Mouse (Mus musculus): ENCODE data around the gene Slc4a1ap. TPM values are rescaled to one million over a fixed set of nuclear protein-coding genes. Genes with fewer than 3 reads are reported as not detected.
"Not testable (repeated sequence)": the region's sequence is repeated elsewhere in the genome, so short reads cannot be mapped to it uniquely, and the experiment has no call there.

Gene Slc4a1ap
- polyA plus RNA-seq, 1 experiment from 2014 or later, result 38.6 TPM

DNA sequence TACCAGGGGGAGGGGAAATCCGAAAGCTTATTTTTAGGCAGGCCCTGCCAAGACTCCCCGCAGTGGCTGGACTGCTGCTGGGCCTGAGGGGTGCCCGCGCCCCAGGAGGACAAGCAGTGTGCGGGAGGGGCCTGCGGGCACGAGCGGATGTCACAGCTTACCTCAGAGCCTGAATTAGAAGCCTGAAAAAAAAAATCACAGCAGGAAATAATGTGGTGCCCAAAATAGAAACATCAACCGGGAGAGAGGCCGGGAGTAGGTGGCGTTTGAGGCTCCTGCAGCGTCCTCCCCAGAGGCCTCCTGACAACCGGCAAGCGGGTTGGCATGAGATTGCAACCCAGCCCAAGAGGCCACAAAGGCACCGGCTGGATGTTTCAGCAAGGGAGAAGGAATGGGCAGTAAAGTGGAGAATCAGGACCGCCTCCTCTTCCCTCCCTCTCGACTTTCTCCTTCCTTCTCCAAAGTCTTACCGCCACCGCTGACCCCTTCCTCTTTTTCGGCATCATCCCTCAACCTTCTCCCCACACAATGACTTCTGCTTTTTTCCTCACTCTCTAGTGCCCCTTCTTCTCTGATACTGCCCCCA, 44.3 kb downstream of the Slc4a1ap start:
- no peak for ATAC-seq (ENCODE audit: low FRiP score, low read depth)
- Histone ChIP-seq H3K4me3 (0 out of 2 replicates have a peak overlapping the region, but pooled peaks have one; percentile 7), H3K27me3 (no peaks in the 10 kb centered on the region), H3K9ac (peak overlapping the region; percentile 50), H3K4me1 (peaks cover 13% of the 10 kb centered on the region), H3K9me3 (no peaks in the 10 kb centered on the region), H3K27ac (0 out of 2 replicates have a peak overlapping the region, but pooled peaks have one; percentile 10), H3K4me2 (replicated peaks) (peak overlapping the region; percentile 52), H3K36me3 (no peaks in the 10 kb centered on the region; the same call in 1 of the 2 replicates)
- 20% methylated on average over 20 of the region's 20 CpGs for WGBS

DNA sequence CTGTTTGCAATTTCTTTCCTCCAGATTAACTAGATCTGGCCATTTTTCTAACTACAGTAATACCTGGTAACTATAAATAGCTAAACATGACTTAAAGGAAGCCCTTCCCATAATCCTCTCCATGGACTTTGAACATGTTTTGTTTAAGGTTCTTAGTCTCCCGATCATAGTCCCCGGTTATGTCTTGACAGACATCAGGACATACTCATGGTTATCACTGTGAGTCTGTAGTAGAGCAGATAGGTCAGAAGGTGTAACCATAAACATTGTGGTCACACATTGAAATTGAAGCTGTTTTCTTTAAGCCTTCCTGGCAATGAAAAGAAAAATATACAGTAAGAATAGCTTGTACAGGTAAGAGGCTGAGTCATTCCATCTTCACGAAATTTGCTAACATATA, 46.9 kb downstream of the Slc4a1ap start:
- WGBS, result 92% methylated on average over 3 of the region's 3 CpGs
- no peaks in the 10 kb centered on the region; the same call in 1 of the 2 replicates for H3K36me3 ChIP-seq
- no peak overlapping the region for H3K4me3 ChIP-seq
- H3K27ac ChIP-seq, result no peak overlapping the region
- H3K9ac ChIP-seq, result no peak overlapping the region
- no peaks in the 10 kb centered on the region for H3K9me3 ChIP-seq
- no peaks in the 10 kb centered on the region for H3K27me3 ChIP-seq
- no peak for ATAC-seq (ENCODE audit: low FRiP score, low read depth)
- H3K4me2 ChIP-seq (replicated peaks), result no peak overlapping the region
- peaks cover 13% of the 10 kb centered on the region for H3K4me1 ChIP-seq

DNA sequence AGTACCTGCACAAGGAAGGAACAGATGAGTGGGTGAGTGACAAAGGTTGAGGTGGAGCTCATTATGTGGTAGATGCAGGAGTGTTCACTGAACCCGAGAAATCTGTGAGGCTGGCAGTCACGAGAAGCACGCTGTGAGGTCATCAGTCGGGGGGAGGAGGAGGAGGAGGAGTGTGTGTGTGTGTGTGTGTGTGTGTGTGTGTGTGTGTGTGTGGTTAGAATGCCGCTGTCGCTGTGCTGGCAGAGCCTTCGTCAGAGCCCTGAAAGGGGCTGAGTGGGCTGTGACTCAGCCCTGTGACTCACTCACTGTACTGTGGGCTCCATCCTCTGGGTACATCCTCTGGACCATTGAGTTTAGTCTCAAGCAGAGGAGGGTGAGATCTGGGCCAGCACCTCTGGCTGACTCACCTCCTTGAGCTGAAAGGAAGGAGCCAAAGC, 49.8 kb downstream of the Slc4a1ap start:
- H3K4me3 ChIP-seq, result no peak overlapping the region
- no peak overlapping the region for H3K4me2 ChIP-seq (replicated peaks)
- H3K36me3 ChIP-seq, result no peaks in the 10 kb centered on the region
- no peaks in the 10 kb centered on the region for H3K9me3 ChIP-seq
- ATAC-seq (ENCODE audit: low FRiP score, low read depth), result no peak
- no peak overlapping the region for H3K9ac ChIP-seq
- no peaks in the 10 kb centered on the region for H3K27me3 ChIP-seq
- 0 out of 2 replicates have a peak, but pooled peaks cover 2% of the 10 kb centered on the region for H3K4me1 ChIP-seq
- 70% methylated on average over 6 of the region's 7 CpGs for WGBS
- no peak overlapping the region for H3K27ac ChIP-seq

DNA sequence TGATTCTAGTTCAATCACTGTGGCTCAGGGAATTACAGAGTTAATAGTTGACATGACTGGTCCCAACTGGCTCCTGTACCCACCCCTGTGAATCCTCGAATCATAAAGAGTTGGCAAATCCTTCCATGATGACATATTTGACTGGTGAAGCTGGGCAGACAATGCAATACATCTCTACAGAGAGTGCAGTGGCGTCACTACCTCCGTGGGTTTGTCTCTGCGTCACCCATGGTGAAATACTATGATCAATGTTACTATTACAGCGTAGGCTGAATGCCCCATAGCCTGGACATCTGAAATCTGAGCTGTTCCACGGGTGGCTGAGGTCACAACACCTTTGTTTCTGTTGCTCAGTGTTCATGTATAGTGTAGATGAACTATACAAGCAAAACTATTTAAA, 54.5 kb downstream of the Slc4a1ap start:
- no peak overlapping the region for H3K4me3 ChIP-seq
- no peak for ATAC-seq (ENCODE audit: low FRiP score, low read depth)
- H3K4me2 ChIP-seq (replicated peaks), result no peak overlapping the region
- no peak overlapping the region for H3K9ac ChIP-seq
- 81% methylated on average over 6 of the region's 6 CpGs for WGBS
- no peaks in the 10 kb centered on the region for H3K36me3 ChIP-seq
- H3K27ac ChIP-seq, result no peak overlapping the region
- H3K27me3 ChIP-seq, result no peaks in the 10 kb centered on the region
- peaks cover 3% of the 10 kb centered on the region; the same call in 1 of the 2 replicates for H3K9me3 ChIP-seq
- no peaks in the 10 kb centered on the region for H3K4me1 ChIP-seq

DNA sequence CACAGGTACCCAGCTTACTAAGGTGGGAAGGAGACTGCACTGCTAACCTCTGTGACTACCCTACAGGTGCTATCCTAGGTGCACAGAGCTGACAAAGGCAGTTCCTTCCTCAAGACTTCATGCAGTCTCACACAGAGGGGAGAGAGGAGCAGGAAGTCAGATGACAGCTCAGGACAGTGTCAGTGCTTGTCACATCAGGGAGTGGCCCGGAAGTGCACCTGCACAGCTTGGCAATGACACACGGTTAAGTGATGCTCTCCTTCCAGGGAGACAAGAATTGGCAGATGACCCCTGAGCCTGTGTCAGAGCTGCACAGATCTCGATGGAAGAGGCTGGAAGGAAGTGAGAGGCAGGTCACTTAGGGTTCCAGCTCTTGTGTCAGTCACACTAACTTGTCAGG, 55.1 kb downstream of the Slc4a1ap start:
- WGBS, result 72% methylated on average over 3 of the region's 3 CpGs
- no peak for ATAC-seq (ENCODE audit: low FRiP score, low read depth)
- Histone ChIP-seq H3K9me3 (peaks cover 3% of the 10 kb centered on the region; the same call in 1 of the 2 replicates), H3K4me3 (no peak overlapping the region), H3K27me3 (no peaks in the 10 kb centered on the region), H3K27ac (no peak overlapping the region), H3K4me1 (no peaks in the 10 kb centered on the region), H3K9ac (no peak overlapping the region), H3K4me2 (replicated peaks) (no peak overlapping the region), H3K36me3 (no peaks in the 10 kb centered on the region)

DNA sequence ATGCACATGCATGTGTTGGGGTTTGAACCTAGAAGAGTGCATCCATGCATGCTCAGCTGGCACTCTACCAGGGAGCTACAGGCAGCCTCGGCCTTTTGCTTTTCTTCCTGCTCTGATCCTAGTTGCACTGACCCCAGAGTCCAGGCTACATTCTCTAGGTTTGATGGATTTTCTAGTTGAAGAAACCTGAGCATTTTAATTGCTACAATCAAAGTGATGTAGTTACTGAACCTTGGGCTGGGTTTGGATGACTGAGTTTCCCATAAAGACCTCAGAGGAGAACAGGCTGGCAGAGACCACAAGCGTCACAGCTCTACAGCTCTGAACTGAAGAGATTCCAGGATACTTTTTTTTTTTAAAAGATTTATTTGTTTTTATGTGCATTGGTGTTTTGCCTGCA, 56.5 kb downstream of the Slc4a1ap start:
- no peak for ATAC-seq (ENCODE audit: low FRiP score, low read depth)
- no peaks in the 10 kb centered on the region for H3K4me1 ChIP-seq
- 60% methylated on average over 2 of the region's 2 CpGs for WGBS

DNA sequence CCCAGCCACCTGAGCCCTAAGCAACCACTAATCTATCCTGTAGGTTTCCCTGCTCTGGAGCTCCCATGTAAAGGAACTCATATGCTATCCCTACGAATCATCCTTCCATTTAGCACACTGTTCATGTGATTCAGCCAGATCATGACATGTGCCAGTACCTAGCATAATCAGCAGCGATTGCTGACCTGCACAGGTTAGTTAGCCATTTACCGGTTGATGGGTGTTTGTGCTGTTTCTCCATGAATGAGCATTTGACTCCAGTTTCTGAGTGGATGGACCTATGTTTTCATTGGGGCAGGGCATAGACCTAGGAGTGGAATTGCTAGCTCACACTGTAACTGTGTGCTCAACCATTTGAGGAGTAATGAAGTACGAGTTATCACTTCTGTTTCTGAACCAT, 58.7 kb downstream of the Slc4a1ap start:
- Histone ChIP-seq H3K9me3 (peaks cover 8% of the 10 kb centered on the region; the same call in 1 of the 2 replicates), H3K27ac (no peak overlapping the region), H3K4me1 (peaks cover 8% of the 10 kb centered on the region), H3K4me3 (no peak overlapping the region), H3K27me3 (no peaks in the 10 kb centered on the region), H3K4me2 (replicated peaks) (no peak overlapping the region), H3K9ac (no peak overlapping the region), H3K36me3 (no peaks in the 10 kb centered on the region)
- WGBS, result 88% methylated on average over 4 of the region's 4 CpGs
- no peak for ATAC-seq (ENCODE audit: low FRiP score, low read depth)

More for the DNA sequence above, 56.5 kb downstream of the Slc4a1ap start:
- no peaks in the 10 kb centered on the region for H3K27me3 ChIP-seq
- H3K4me3 ChIP-seq, result no peak overlapping the region
- H3K4me2 ChIP-seq (replicated peaks), result no peak overlapping the region
- H3K9me3 ChIP-seq, result peaks cover 3% of the 10 kb centered on the region; the same call in 1 of the 2 replicates
- H3K36me3 ChIP-seq, result no peaks in the 10 kb centered on the region
- no peak overlapping the region for H3K27ac ChIP-seq
- H3K9ac ChIP-seq, result no peak overlapping the region

DNA sequence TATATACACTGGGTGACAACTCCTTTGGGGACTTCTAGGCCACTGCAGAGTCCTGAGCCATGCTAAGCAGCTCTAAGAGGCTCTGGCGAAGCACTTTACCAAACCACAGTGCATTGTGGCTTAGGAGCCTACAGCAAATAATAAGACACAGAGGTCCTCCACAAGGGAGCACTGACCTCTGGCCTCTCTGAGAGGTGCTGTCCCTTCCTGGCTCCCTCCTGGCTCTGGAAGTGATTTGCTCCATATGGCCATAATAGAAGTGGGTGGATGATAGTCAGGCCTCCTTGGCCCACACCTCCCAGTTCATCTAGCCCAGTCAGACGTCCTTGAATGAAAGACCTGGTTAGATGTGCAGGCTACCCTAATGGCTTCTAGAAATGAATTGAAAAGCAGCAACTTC, 61.2 kb downstream of the Slc4a1ap start:
- no peaks in the 10 kb centered on the region for H3K36me3 ChIP-seq
- peaks cover 8% of the 10 kb centered on the region; the same call in 1 of the 2 replicates for H3K9me3 ChIP-seq
- 47% methylated on average over 2 of the region's 2 CpGs for WGBS
- no peak for ATAC-seq (ENCODE audit: low FRiP score, low read depth)
- H3K4me2 ChIP-seq (replicated peaks), result no peak overlapping the region
- no peaks in the 10 kb centered on the region for H3K27me3 ChIP-seq
- no peak overlapping the region for H3K9ac ChIP-seq
- H3K27ac ChIP-seq, result no peak overlapping the region
- H3K4me3 ChIP-seq, result no peak overlapping the region
- H3K4me1 ChIP-seq, result peaks cover 8% of the 10 kb centered on the region

DNA sequence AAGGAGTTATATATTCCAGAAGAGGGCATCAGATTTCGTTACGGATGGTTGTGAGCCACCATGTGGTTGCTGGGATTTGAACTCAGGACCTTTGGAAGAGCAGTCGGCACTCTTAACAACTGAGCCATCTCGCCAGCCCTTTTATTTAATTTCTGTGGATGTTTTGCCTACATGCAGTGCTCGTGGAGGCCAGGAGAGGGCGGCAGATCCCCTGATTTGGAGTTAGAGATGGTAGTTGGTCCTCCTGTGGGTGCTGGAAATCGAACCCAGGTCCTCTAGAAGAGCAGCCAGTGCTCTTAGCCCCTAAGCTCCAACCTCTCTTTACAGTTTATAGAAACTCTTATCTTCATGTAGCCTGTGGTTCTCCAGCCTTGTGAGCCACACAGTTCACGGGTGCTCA, 61.9 kb downstream of the Slc4a1ap start:
- WGBS, result 83% methylated on average over 8 of the region's 8 CpGs
- H3K36me3 ChIP-seq; H3K27me3 ChIP-seq; H3K4me2 ChIP-seq (replicated peaks); H3K9me3 ChIP-seq; ATAC-seq (ENCODE audit: low FRiP score, low read depth); H3K4me1 ChIP-seq; H3K9ac ChIP-seq; H3K4me3 ChIP-seq; H3K27ac ChIP-seq: not testable (repeated sequence)

DNA sequence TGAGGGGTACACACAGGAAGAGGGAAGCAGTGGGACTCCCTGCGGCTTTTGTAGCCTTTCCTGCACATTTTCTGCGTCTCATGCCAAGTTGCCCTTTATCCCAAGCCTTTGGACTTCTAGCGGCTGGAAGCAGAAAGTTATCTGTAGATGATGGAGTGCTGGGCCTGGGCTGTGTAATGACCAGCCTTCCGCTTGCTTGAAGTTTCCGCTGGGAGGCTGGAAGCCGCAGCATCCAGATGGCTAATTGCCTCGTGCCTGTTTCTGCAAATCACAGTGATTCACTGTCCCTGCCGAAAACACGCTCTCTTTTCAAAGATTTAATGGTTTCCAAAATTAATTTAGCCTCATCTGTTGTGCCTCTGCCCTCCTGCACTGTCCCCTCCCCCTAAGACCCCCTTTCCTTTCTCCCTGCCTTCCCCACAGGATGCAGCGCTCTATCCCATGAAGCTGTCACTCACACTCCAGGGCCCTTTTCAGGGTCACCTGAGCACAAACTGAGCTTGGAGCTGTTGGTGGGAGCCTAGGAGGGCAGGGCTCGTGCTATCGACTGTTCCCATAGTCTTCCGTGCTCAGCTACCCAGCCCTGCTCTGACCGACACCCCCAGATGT, 63.0 kb downstream of the Slc4a1ap start:
- ATAC-seq (ENCODE audit: low FRiP score, low read depth), result no peak
- H3K27ac ChIP-seq, result no peak overlapping the region
- no peak overlapping the region for H3K4me3 ChIP-seq

DNA sequence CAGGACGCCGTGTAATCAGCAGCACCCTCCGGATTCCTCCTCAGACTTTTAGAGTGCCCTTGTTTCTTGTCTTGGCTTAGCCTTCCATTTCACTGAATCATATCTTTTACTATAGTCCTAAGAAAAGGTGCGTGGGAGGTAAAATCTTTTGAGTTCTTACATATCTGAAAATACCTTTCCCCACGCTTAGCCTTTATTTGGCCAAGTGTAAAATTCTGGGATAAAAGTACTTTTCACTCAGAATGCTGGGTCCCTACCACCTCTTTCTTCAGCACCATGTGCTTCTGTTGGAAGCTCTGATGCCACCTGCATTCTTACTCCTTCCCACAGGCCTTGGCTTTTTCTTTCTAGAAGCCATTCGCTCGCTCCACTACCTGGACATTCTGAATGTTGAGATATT, 64.3 kb downstream of the Slc4a1ap start:
- Histone ChIP-seq H3K9ac (no peak overlapping the region), H3K9me3 (0 out of 2 replicates have a peak, but pooled peaks cover 4% of the 10 kb centered on the region), H3K4me3 (no peak overlapping the region), H3K4me2 (replicated peaks) (no peak overlapping the region), H3K27ac (no peak overlapping the region), H3K4me1 (peaks cover 12% of the 10 kb centered on the region), H3K27me3 (no peaks in the 10 kb centered on the region), H3K36me3 (no peaks in the 10 kb centered on the region)
- 90% methylated on average over 7 of the region's 7 CpGs for WGBS
- no peak for ATAC-seq (ENCODE audit: low FRiP score, low read depth)

More for the DNA sequence above, 63.0 kb downstream of the Slc4a1ap start:
- no peaks in the 10 kb centered on the region for H3K36me3 ChIP-seq
- H3K27me3 ChIP-seq, result no peaks in the 10 kb centered on the region
- peaks cover 8% of the 10 kb centered on the region for H3K4me1 ChIP-seq
- H3K9me3 ChIP-seq, result 0 out of 2 replicates have a peak, but pooled peaks cover 4% of the 10 kb centered on the region
- H3K9ac ChIP-seq, result 0 out of 2 replicates have a peak overlapping the region, but pooled peaks have one; percentile 2
- WGBS, result 36% methylated on average over 14 of the region's 14 CpGs
- H3K4me2 ChIP-seq (replicated peaks), result peak overlapping the region; percentile 15; the same call in 1 of the 2 replicates

DNA sequence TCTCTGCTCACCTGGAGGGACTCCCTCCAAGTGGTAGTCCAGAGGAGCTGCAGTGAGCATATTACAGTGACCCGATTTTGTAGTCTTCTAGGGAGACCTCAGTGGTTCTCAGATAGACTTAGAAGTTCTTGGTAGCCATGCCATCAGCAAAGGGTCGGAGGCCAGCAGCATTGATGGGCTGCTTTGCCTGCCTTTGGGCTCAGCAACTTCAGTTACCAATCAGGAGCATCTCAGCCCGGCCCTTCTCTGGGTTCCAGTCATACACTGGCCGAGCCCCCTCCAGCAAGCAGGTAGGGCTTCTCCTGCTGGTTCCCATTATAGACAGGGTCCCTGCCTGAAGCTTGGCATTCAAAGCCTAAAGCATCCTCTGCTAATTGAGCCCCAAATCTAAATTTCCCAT, 69.1 kb downstream of the Slc4a1ap start:
- no peak overlapping the region for H3K4me3 ChIP-seq
- no peak overlapping the region for H3K9ac ChIP-seq
- WGBS, result 47% methylated on average over 4 of the region's 4 CpGs
- no peak for ATAC-seq (ENCODE audit: low FRiP score, low read depth)
- 0 out of 2 replicates have a peak, but pooled peaks cover 2% of the 10 kb centered on the region for H3K27me3 ChIP-seq
- H3K36me3 ChIP-seq, result no peaks in the 10 kb centered on the region
- no peaks in the 10 kb centered on the region for H3K9me3 ChIP-seq
- H3K27ac ChIP-seq, result no peak overlapping the region
- peaks cover 18% of the 10 kb centered on the region for H3K4me1 ChIP-seq
- peak overlapping the region; percentile 68; the same call in 1 of the 2 replicates for H3K4me2 ChIP-seq (replicated peaks)
